Mouse (Mus musculus) neural tube, embryonic 15.5 days (tissue): ENCODE measurements around the gene Sema7a. TPM values are rescaled to one million over a fixed set of nuclear protein-coding genes. Genes with fewer than 3 reads are reported as not detected.

Source experiments
- ATAC-seq: fragments of 200-750 bp; cut with Nextera tagmentation; 2 replicates; pipeline ENCODE4 v1.8.0; 2017; ENCODE audit warnings: mild to moderate bottlenecking, moderate TSS enrichment, moderate library complexity; ENCODE audit not compliant: low FRiP score
- H3K27ac ChIP-seq: fragments of 300-500 bp; sonication (generic); replicated peaks from 2 replicates; pipeline ENCODE4 v1.5.1; 2015; ENCODE audit warnings: mild to moderate bottlenecking, inconsistent platforms
- H3K27me3 ChIP-seq: fragments of 300-500 bp; sonication (generic); replicated peaks from 2 replicates; pipeline ENCODE4 v1.6.1; 2015; ENCODE audit warnings: inconsistent platforms
- H3K36me3 ChIP-seq: fragments of 300-500 bp; sonication (generic); 2 replicates; pipeline ENCODE4 v1.6.1; 2015; ENCODE audit warnings: inconsistent platforms
- H3K4me1 ChIP-seq: fragments of 300-500 bp; sonication (generic); 2 replicates; pipeline ENCODE4 v1.6.1; 2015; ENCODE audit warnings: inconsistent platforms
- H3K4me2 ChIP-seq: fragments of 300-500 bp; sonication (generic); 2 replicates; pipeline ENCODE4 v1.6.1; 2015; ENCODE audit warnings: inconsistent platforms, mild to moderate bottlenecking, moderate library complexity
- H3K4me3 ChIP-seq: fragments of 300-500 bp; sonication (generic); replicated peaks from 2 replicates; pipeline ENCODE4 v1.5.1; 2015; ENCODE audit warnings: mild to moderate bottlenecking, inconsistent platforms
- H3K9ac ChIP-seq: fragments of 300-500 bp; sonication (generic); replicated peaks from 2 replicates; pipeline ENCODE4 v1.6.1; 2015; ENCODE audit warnings: mild to moderate bottlenecking, inconsistent platforms
- H3K9me3 ChIP-seq: fragments of 300-500 bp; sonication (generic); replicated peaks from 2 replicates; pipeline ENCODE4 v1.6.1; 2016; ENCODE audit warnings: inconsistent platforms
- WGBS: fragments of 180-500 bp; shearing (Covaris S2); methylation state at CpG from one replicate; pipeline ENCODE4 v1.1.7; 2015; ENCODE audit warnings: mixed read lengths; 5-methylcytosine and 5-hydroxymethylcytosine counted together
- polyA plus RNA-seq: library from polyadenylated mRNA; unstranded; fragments of >200 nt; fragmentation: Nextera tagmentation; extraction: Ambion mirVana; gene quantifications from 2 replicates; pipeline ENCODE4 v1.2.1, GENCODE M21; 2015

Sema7a gene
- 2.0 and 2.9 TPM in 2 replicates for polyA plus RNA-seq

- peaks cover 17% of the 10 kb centered on the region; the same call in 1 of the 2 replicates for H3K27me3 ChIP-seq
- peak within 1 kb of the TSS; percentile 85 for H3K27ac ChIP-seq
- under 1% methylated on average over 60 of the region's 60 CpGs for WGBS
- H3K9me3 ChIP-seq, result no peaks in the 10 kb centered on the region
- H3K36me3 ChIP-seq, result no peaks in the 10 kb centered on the region
- peak within 1 kb of the TSS; percentile 85 for H3K4me2 ChIP-seq
- H3K4me3 ChIP-seq, result peak within 1 kb of the TSS; percentile 55
- H3K4me1 ChIP-seq, result peaks cover 39% of the 10 kb centered on the region
- peak; percentile 91 for ATAC-seq
- peak within 1 kb of the TSS; percentile 60 for H3K9ac ChIP-seq
These were observed at the start of gene Sema7a for GRCm38 (mm10) chr9:57939431-57940348. TSS of gene Sema7a (plus strand) at chr9:57940112.

- peak overlapping the region; percentile 81 for H3K27ac ChIP-seq
These were observed 39.4 kb upstream of the Sema7a start for GRCm38 (mm10) chr9:57900478-57900877.

GRCm38 (mm10) chr9:57901197-57901596 is 38.7 kb upstream of the Sema7a start:
- ATAC-seq, result peak; percentile 81
- Histone ChIP-seq H3K9me3 (no peaks in the 10 kb centered on the region), H3K9ac (0 out of 2 replicates have a peak overlapping the region, but pooled peaks have one; percentile 3), H3K27ac (peak overlapping the region; percentile 81), H3K4me3 (no peak overlapping the region), H3K4me2 (peak overlapping the region; percentile 22), H3K27me3 (no peaks in the 10 kb centered on the region), H3K36me3 (no peaks in the 10 kb centered on the region), H3K4me1 (peaks cover 22% of the 10 kb centered on the region)
- 14% methylated on average over 9 of the region's 9 CpGs for WGBS

More at GRCm38 (mm10) chr9:57900478-57900877, 39.4 kb upstream of the Sema7a start:
- no peak overlapping the region for H3K4me3 ChIP-seq
- H3K4me1 ChIP-seq, result peaks cover 22% of the 10 kb centered on the region
- ATAC-seq, result no peak
- H3K9ac ChIP-seq, result no peak overlapping the region
- H3K27me3 ChIP-seq, result no peaks in the 10 kb centered on the region
- 64% methylated on average over 10 of the region's 10 CpGs for WGBS
- no peak overlapping the region for H3K4me2 ChIP-seq
- H3K36me3 ChIP-seq, result no peaks in the 10 kb centered on the region
- no peaks in the 10 kb centered on the region for H3K9me3 ChIP-seq

GRCm38 (mm10) chr9:57901601-57902000 is 38.3 kb upstream of the Sema7a start:
- 14% methylated on average over 3 of the region's 3 CpGs for WGBS
- H3K9ac ChIP-seq, result 0 out of 2 replicates have a peak overlapping the region, but pooled peaks have one; percentile 3
- H3K4me2 ChIP-seq, result peak overlapping the region; percentile 22
- H3K27me3 ChIP-seq, result no peaks in the 10 kb centered on the region
- peak; percentile 68; the same call in 1 of the 2 replicates for ATAC-seq
- peak overlapping the region; percentile 81 for H3K27ac ChIP-seq
- no peak overlapping the region for H3K4me3 ChIP-seq
- no peaks in the 10 kb centered on the region for H3K9me3 ChIP-seq
- peaks cover 22% of the 10 kb centered on the region for H3K4me1 ChIP-seq
- no peaks in the 10 kb centered on the region for H3K36me3 ChIP-seq

- no peaks in the 10 kb centered on the region for H3K27me3 ChIP-seq
These were observed 37.8 kb upstream of the Sema7a start for GRCm38 (mm10) chr9:57902132-57902531.

GRCm38 (mm10) chr9:57903589-57904249 is 36.2 kb upstream of the Sema7a start:
- WGBS, result 82% methylated on average over 8 of the region's 8 CpGs
- H3K4me1 ChIP-seq, result peaks cover 22% of the 10 kb centered on the region
- no peaks in the 10 kb centered on the region for H3K27me3 ChIP-seq
- H3K36me3 ChIP-seq, result no peaks in the 10 kb centered on the region
- ATAC-seq, result no peak
- no peak overlapping the region for H3K27ac ChIP-seq
- H3K4me3 ChIP-seq, result no peak overlapping the region
- H3K9me3 ChIP-seq, result no peaks in the 10 kb centered on the region
- no peak overlapping the region for H3K9ac ChIP-seq
- no peak overlapping the region for H3K4me2 ChIP-seq

More at GRCm38 (mm10) chr9:57902132-57902531, 37.8 kb upstream of the Sema7a start:
- Histone ChIP-seq H3K4me1 (peaks cover 22% of the 10 kb centered on the region), H3K9me3 (no peaks in the 10 kb centered on the region), H3K4me2 (no peak overlapping the region), H3K36me3 (no peaks in the 10 kb centered on the region), H3K4me3 (no peak overlapping the region), H3K27ac (peak overlapping the region; percentile 81), H3K9ac (no peak overlapping the region)
- ATAC-seq, result no peak
- WGBS, result 48% methylated on average over 4 of the region's 4 CpGs

- Histone ChIP-seq H3K9ac (no peak overlapping the region), H3K9me3 (no peaks in the 10 kb centered on the region), H3K4me3 (no peak overlapping the region), H3K27me3 (no peaks in the 10 kb centered on the region), H3K4me1 (peaks cover 22% of the 10 kb centered on the region), H3K27ac (no peak overlapping the region), H3K4me2 (no peak overlapping the region), H3K36me3 (no peaks in the 10 kb centered on the region)
- 91% methylated on average over 5 of the region's 5 CpGs for WGBS
- no peak for ATAC-seq
These were observed 35.7 kb upstream of the Sema7a start for GRCm38 (mm10) chr9:57904250-57904644.

GRCm38 (mm10) chr9:57907206-57907605 is 32.7 kb upstream of the Sema7a start:
- Histone ChIP-seq H3K4me3 (no peak overlapping the region), H3K4me1 (peaks cover 19% of the 10 kb centered on the region), H3K4me2 (no peak overlapping the region), H3K27me3 (no peaks in the 10 kb centered on the region), H3K36me3 (no peaks in the 10 kb centered on the region), H3K9ac (no peak overlapping the region), H3K27ac (no peak overlapping the region), H3K9me3 (no peaks in the 10 kb centered on the region)
- WGBS, result 85% methylated on average over 6 of the region's 6 CpGs
- ATAC-seq, result no peak

- Histone ChIP-seq H3K27ac (peak within 1 kb of the TSS; percentile 83), H3K4me3 (peak within 1 kb of the TSS; percentile 68), H3K27me3 (no peaks in the 10 kb centered on the region), H3K4me2 (peak within 1 kb of the TSS; percentile 91), H3K9ac (peak within 1 kb of the TSS; percentile 70), H3K9me3 (no peaks in the 10 kb centered on the region), H3K36me3 (peaks cover 12% of the 10 kb centered on the region), H3K4me1 (peaks cover 21% of the 10 kb centered on the region)
- peak; percentile 93 for ATAC-seq
- under 1% methylated on average over 47 of the region's 47 CpGs for WGBS
These were observed 29.4 kb upstream of the Sema7a start, which contains the start of gene Ubl7 for GRCm38 (mm10) chr9:57910254-57911160. TSS of gene Ubl7 (plus strand) at chr9:57910979.

- H3K4me3 ChIP-seq, result no peak overlapping the region
- H3K4me1 ChIP-seq, result peaks cover 21% of the 10 kb centered on the region
- no peak overlapping the region for H3K4me2 ChIP-seq
- 68% methylated on average over 5 of the region's 5 CpGs for WGBS
- no peak overlapping the region for H3K27ac ChIP-seq
- H3K36me3 ChIP-seq, result peaks cover 16% of the 10 kb centered on the region
- no peak overlapping the region for H3K9ac ChIP-seq
- no peaks in the 10 kb centered on the region for H3K27me3 ChIP-seq
- no peaks in the 10 kb centered on the region for H3K9me3 ChIP-seq
- ATAC-seq, result no peak
These were observed 27.3 kb upstream of the Sema7a start for GRCm38 (mm10) chr9:57912571-57912970.
